Mouse (Mus musculus) bone marrow macrophage, adult 2 months (primary cell): Measurements from ENCODE around the gene Gcc2. TPM values are rescaled to one million over a fixed set of nuclear protein-coding genes. Genes with fewer than 3 reads are reported as not detected.

Experiments used
- H3K27ac ChIP-seq: 2 replicates; pipeline ENCODE4 v1.5.1; 2012; ENCODE audit warnings: low read depth, low read length; ENCODE audit not compliant: insufficient read depth
- H3K4me1 ChIP-seq: 2 replicates; pipeline ENCODE4 v1.6.1; 2012; ENCODE audit warnings: low read length; ENCODE audit not compliant: control insufficient read depth, insufficient read depth
- H3K4me3 ChIP-seq: 2 replicates; pipeline ENCODE4 v1.5.1; 2012; ENCODE audit warnings: mild to moderate bottlenecking, low read length, moderate library complexity; ENCODE audit not compliant: insufficient read depth
- CTCF ChIP-seq: IDR thresholded peaks from 2 replicates; pipeline ENCODE4 v1.5.1; 2012; ENCODE audit warnings: low read depth, mild to moderate bottlenecking, low read length, moderate library complexity
- POLR2A ChIP-seq: IDR thresholded peaks from 2 replicates; pipeline ENCODE4 v1.6.1; 2012; ENCODE audit warnings: mild to moderate bottlenecking, low read depth, low read length, borderline replicate concordance
- polyA plus RNA-seq: library from polyadenylated mRNA; stranded (reverse); fragments of >200 nt; gene quantifications from 2 replicates; pipeline ENCODE4 v1.2.4, GENCODE M21; 2012; ENCODE audit not compliant: missing spikeins, insufficient read depth, insufficient read length

Gcc2 gene
- polyA plus RNA-seq, 1 experiment, result 25.0 TPM

DNA sequence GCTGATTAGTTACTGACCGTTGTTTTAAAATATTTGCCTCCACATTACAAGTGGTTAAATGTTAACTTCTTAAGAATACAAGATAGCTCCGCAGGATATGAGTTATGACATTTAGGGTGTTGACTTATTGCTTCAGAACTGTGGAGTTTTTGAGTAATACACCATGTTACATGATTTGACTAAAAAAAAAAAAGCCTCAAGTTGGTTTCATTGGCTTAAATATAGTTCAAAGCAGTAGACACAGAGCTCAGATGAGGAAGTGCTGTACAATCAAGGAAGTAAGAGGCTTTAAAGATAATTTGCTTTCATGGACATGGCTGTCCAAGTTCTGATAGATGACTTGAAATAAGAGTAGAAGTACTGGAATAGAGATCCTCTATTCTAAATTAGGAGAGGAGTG lies 96.4 kb downstream of the Gcc2 start:
- peak overlapping the region; percentile 69 for H3K4me3 ChIP-seq
- peaks cover 41% of the 10 kb centered on the region for H3K4me1 ChIP-seq
- peak overlapping the region; percentile 91 for H3K27ac ChIP-seq
- TF ChIP-seq POLR2A (no peak), CTCF (no peak)

DNA sequence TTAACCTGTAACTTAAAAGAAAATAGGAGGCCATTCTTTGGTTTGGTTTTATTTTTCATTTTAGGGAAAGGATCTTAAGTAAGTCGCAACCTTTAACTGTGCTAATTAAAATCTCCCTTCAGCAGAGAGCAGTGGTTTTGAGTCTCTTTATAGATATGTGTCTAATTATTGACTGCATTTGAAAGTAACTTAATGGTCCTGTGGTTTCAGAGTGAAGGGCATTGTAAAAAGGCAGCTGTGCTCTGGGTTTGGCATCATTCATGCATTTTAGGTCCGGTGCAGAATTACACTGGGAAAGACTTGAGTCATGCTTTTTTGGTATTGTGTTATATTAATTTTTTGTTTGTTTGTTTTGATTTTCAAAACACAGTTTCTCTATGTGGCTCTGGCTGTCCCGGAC lies 97.1 kb downstream of the Gcc2 start:
- peaks cover 39% of the 10 kb centered on the region for H3K4me1 ChIP-seq
- peak overlapping the region; percentile 57 for H3K4me3 ChIP-seq
- peak overlapping the region; percentile 46 for H3K27ac ChIP-seq
- TF ChIP-seq CTCF (no peak), POLR2A (no peak)

DNA sequence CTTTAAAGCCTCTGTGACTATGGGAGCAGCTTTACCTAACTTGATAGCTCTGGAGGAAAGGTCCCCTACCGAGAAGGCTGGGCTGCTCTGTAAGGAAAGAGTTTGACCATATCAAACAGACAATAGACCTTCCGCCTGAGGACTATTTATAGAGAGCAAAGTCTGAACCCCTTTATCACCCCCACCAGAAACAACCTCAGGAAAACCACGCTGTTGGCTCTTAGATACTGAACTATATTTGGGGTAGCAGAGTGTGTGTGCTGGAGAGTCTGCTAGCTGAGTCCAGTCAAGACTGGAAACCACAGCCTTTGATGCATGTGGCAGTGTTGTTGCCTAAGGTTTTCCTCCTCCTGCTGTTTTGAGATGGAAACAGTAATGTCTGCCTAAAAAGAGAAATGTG lies 99.3 kb downstream of the Gcc2 start:
- TF ChIP-seq CTCF, result no peak
- no peak for TF ChIP-seq POLR2A
- Histone ChIP-seq H3K4me1 (peaks cover 34% of the 10 kb centered on the region), H3K4me3 (peak overlapping the region; percentile 6; the same call in 1 of the 2 replicates), H3K27ac (peak overlapping the region; percentile 37)

Other genes with a start within 250 kb of the Gcc2 start
- 0.28 TPM in 1 of 2 replicates, not detected in the other for gene AW822073, start 30.6 kb upstream of the Gcc2 start, polyA plus RNA-seq
- 0.80 TPM in 1 of 2 replicates, not detected in the other for gene Duxf3, start 22.8 kb upstream of the Gcc2 start, polyA plus RNA-seq
- gene Gm4981, start 18.8 kb upstream of the Gcc2 start, polyA plus RNA-seq, result not detected in 2 replicates
- gene Lims1, start 68.0 kb downstream of the Gcc2 start, polyA plus RNA-seq, result 81.4 and 82.5 TPM in 2 replicates
- 38.0 and 42.2 TPM in 2 replicates for gene Ranbp2, start 191.4 kb downstream of the Gcc2 start, polyA plus RNA-seq
- gene Ccdc138, start 242.5 kb downstream of the Gcc2 start, polyA plus RNA-seq, result 1.1 and 1.9 TPM in 2 replicates